Mouse (Mus musculus) left cerebral cortex, postnatal 14 days (tissue): Measurements from ENCODE around the gene Stx1b. TPM values are rescaled to one million over a fixed set of nuclear protein-coding genes. Genes with fewer than 3 reads are reported as not detected.
"Not testable (repeated sequence)": the region's sequence is repeated elsewhere in the genome, so short reads cannot be mapped to it uniquely, and the experiment has no call there.

Experiments used
- DNase-seq, 2 experiments: peaks; one replicate each; pipeline ENCODE4 v3.0.0; 2021 to 2022; ENCODE audit warnings: low spot score in 2 of 2, mixed read lengths in 1 of 2
- intact Hi-C: fragments of 180-260 bp; cut with DNase I; formaldehyde crosslinking; loops from one replicate; pipeline ENCODE4 v1.15.1; 2025
- total RNA-seq, 2 experiments: library from RNA; stranded (reverse); gene quantifications; 2 replicates each; pipeline ENCODE4 v1.2.3; 2021

Stx1b gene
- total RNA-seq, 2 experiments from 2014 or later = 401 to 404 TPM

- DNase-seq = no peak
- intact Hi-C loops = no loop called here
Measured at GRCm38 (mm10) chr7:127785308-127785707, 39.0 kb downstream of the Stx1b start, which contains the start of gene Gm49388. Gene Gm49388 (plus strand): TSS chr7:127785608.

- intact Hi-C loops = no loop called here
- DNase-seq = no peak
Measured at GRCm38 (mm10) chr7:127778350-127778749, 46.0 kb downstream of the Stx1b start.

GRCm38 (mm10) chr7:127777474-127778266 is 46.7 kb downstream of the Stx1b start:
- intact Hi-C loops = no loop called here
- DNase-seq = no peak

- intact Hi-C loops = no loop called here
- peak; percentile 97 to 98 for DNase-seq
Measured at GRCm38 (mm10) chr7:127776878-127777473, 47.4 kb downstream of the Stx1b start.

GRCm38 (mm10) chr7:127776426-127776825 is 47.9 kb downstream of the Stx1b start, which contains the start of gene Setd1a:
Gene Setd1a (plus strand): TSS chr7:127776670.
- DNase-seq = peak; percentile 89
- intact Hi-C loops = no loop called here

GRCm38 (mm10) chr7:127775837-127776236 is 48.5 kb downstream of the Stx1b start:
- intact Hi-C loops, DNase-seq: not testable (repeated sequence)

GRCm38 (mm10) chr7:127773664-127774384 is 50.5 kb downstream of the Stx1b start:
- intact Hi-C loops = no loop called here

GRCm38 (mm10) chr7:127772557-127772956 is 51.8 kb downstream of the Stx1b start:
- intact Hi-C loops = no loop called here

More at GRCm38 (mm10) chr7:127773664-127774384, 50.5 kb downstream of the Stx1b start:
- peak; percentile 70 to 74 for DNase-seq

GRCm38 (mm10) chr7:127772080-127772479 is 52.3 kb downstream of the Stx1b start:
- intact Hi-C loops = no loop called here
- no peak for DNase-seq

More at GRCm38 (mm10) chr7:127772557-127772956, 51.8 kb downstream of the Stx1b start:
- DNase-seq = no peak

- intact Hi-C loops = no loop called here
- peak; percentile 62 to 80 for DNase-seq
Measured at GRCm38 (mm10) chr7:127771262-127771661, 53.1 kb downstream of the Stx1b start.

GRCm38 (mm10) chr7:127770039-127770905 is 54.1 kb downstream of the Stx1b start:
- intact Hi-C loops = no loop called here
- no peak for DNase-seq

GRCm38 (mm10) chr7:127769651-127770038 is 54.7 kb downstream of the Stx1b start, which contains the start of gene Orai3:
Gene Orai3 (plus strand): TSS chr7:127769815.
- intact Hi-C loops = no loop called here

GRCm38 (mm10) chr7:127768997-127769593 is 55.3 kb downstream of the Stx1b start:
- intact Hi-C loops = no loop called here
- peak; percentile 98 to 99 for DNase-seq

More at GRCm38 (mm10) chr7:127769651-127770038, 54.7 kb downstream of the Stx1b start, which contains the start of gene Orai3:
- DNase-seq = peak; percentile 84 to 86

GRCm38 (mm10) chr7:127768346-127768996 is 55.9 kb downstream of the Stx1b start:
- no peak for DNase-seq
- intact Hi-C loops = no loop called here

GRCm38 (mm10) chr7:127767671-127768345 is 56.5 kb downstream of the Stx1b start:
- intact Hi-C loops = no loop called here
- DNase-seq = no peak

- no peak for DNase-seq
- intact Hi-C loops = no loop called here
Measured at GRCm38 (mm10) chr7:127766851-127767609, 57.3 kb downstream of the Stx1b start.

GRCm38 (mm10) chr7:127765756-127766155 is 58.6 kb downstream of the Stx1b start:
- intact Hi-C loops = no loop called here

More at GRCm38 (mm10) chr7:127765756-127766155, 58.6 kb downstream of the Stx1b start:
- DNase-seq = no peak
